Mouse (Mus musculus) heart, adult 11 months (tissue): Measurements from ENCODE around the gene Abcc9.

ENCODE experiments used
- DNase-seq: peaks from one replicate; pipeline ENCODE4 v3.0.0; 2022

The Abcc9 gene

GRCm38 (mm10) chr6:142612366-142612765 is 89.7 kb downstream of the Abcc9 start:
- peak; percentile 92 for DNase-seq

GRCm38 (mm10) chr6:142609401-142610373 is 92.4 kb downstream of the Abcc9 start:
- DNase-seq, result peak; percentile 94

- peak; percentile 53 for DNase-seq
Measured at GRCm38 (mm10) chr6:142607080-142607479, 95.0 kb downstream of the Abcc9 start.

- peak; percentile 74 for DNase-seq
Measured at GRCm38 (mm10) chr6:142602772-142603171, 99.3 kb downstream of the Abcc9 start.

GRCm38 (mm10) chr6:142578831-142579230 is 123.3 kb downstream of the Abcc9 start:
- DNase-seq, result peak; percentile 41

GRCm38 (mm10) chr6:142577801-142578200 is 124.3 kb downstream of the Abcc9 start:
- peak; percentile 92 for DNase-seq

- DNase-seq, result peak; percentile 89
Measured at GRCm38 (mm10) chr6:142572876-142573275, 129.2 kb downstream of the Abcc9 start.

- peak; percentile 91 for DNase-seq
Measured at GRCm38 (mm10) chr6:142571629-142572360, 130.3 kb downstream of the Abcc9 start.

- peak; percentile 99 for DNase-seq
Measured at GRCm38 (mm10) chr6:142571055-142571618, 131.0 kb downstream of the Abcc9 start, which contains the start of gene Kcnj8. TSS of gene Kcnj8 (minus strand) at chr6:142571614.

GRCm38 (mm10) chr6:142570046-142570770 is 131.9 kb downstream of the Abcc9 start:
- peak; percentile 92 for DNase-seq

- DNase-seq, result peak; percentile 85
Measured at GRCm38 (mm10) chr6:142568713-142569357, 133.3 kb downstream of the Abcc9 start.

GRCm38 (mm10) chr6:142567452-142567851 is 134.7 kb downstream of the Abcc9 start:
- peak; percentile 83 for DNase-seq

GRCm38 (mm10) chr6:142564746-142565145 is 137.4 kb downstream of the Abcc9 start:
- DNase-seq, result no peak

GRCm38 (mm10) chr6:142561151-142561550 is 141.0 kb downstream of the Abcc9 start:
- no peak for DNase-seq

GRCm38 (mm10) chr6:142558772-142559679 is 143.1 kb downstream of the Abcc9 start:
- peak; percentile 93 for DNase-seq

- DNase-seq, result no peak
Measured at GRCm38 (mm10) chr6:142558076-142558475, 144.0 kb downstream of the Abcc9 start.

- no peak for DNase-seq
Measured at GRCm38 (mm10) chr6:142555988-142556387, 146.1 kb downstream of the Abcc9 start.

- DNase-seq, result peak; percentile 96
Measured at GRCm38 (mm10) chr6:142551482-142551881, 150.6 kb downstream of the Abcc9 start.

- no peak for DNase-seq
Measured at GRCm38 (mm10) chr6:142550871-142551270, 151.2 kb downstream of the Abcc9 start.

GRCm38 (mm10) chr6:142548377-142548776 is 153.7 kb downstream of the Abcc9 start:
- DNase-seq, result no peak

- peak; percentile 96 for DNase-seq
Measured at GRCm38 (mm10) chr6:142545132-142545531, 157.0 kb downstream of the Abcc9 start.
